Mouse (Mus musculus): ENCODE measurements around the gene Keap1. TPM values are rescaled to one million over a fixed set of nuclear protein-coding genes. Genes with fewer than 3 reads are reported as not detected.

The Keap1 gene
- total and polyA plus RNA-seq, 2 experiments from 2014 or later, result 60.9 to 98.9 TPM

- H3K9me3 ChIP-seq (ENCODE audit: low read length), result no peaks in the 10 kb centered on the region
- no peak overlapping the region for H3K9ac ChIP-seq (replicated peaks; ENCODE audit: low read length)
- H3K36me3 ChIP-seq (ENCODE audit: insufficient read depth, low read length), result peaks cover 66% of the 10 kb centered on the region
- TF ChIP-seq CTCF (IDR thresholded peaks at IDR 0.05; ENCODE audit: low read depth), result no peak
- H3K4me3 ChIP-seq (ENCODE audit: low read length), result no peak overlapping the region
- no peak for DNase-seq (ENCODE audit: low spot score)
- H3K4me2 ChIP-seq (ENCODE audit: low read depth, low read length), result no peak overlapping the region
- H3K27ac ChIP-seq, result no peak overlapping the region
- no peaks in the 10 kb centered on the region for H3K27me3 ChIP-seq (ENCODE audit: insufficient read depth, low read length)
- ATAC-seq, result no peak
- no peaks in the 10 kb centered on the region for H3K4me1 ChIP-seq (ENCODE audit: insufficient read depth, low read length)
- 91% methylated on average over 5 of the region's 5 CpGs for WGBS
Observed at GRCm38 (mm10) chr9:21277776-21278175, 38.6 kb upstream of the Keap1 start.

GRCm38 (mm10) chr9:21276307-21276706 lies 37.1 kb upstream of the Keap1 start:
- H3K4me1 ChIP-seq (ENCODE audit: insufficient read depth, low read length), result no peaks in the 10 kb centered on the region
- WGBS, result 89% methylated on average over 8 of the region's 8 CpGs
- no peak overlapping the region for H3K4me2 ChIP-seq (ENCODE audit: low read depth, low read length)
- H3K9ac ChIP-seq (replicated peaks; ENCODE audit: low read length), result no peak overlapping the region
- DNase-seq (ENCODE audit: low spot score), result no peak
- no peak for TF ChIP-seq CTCF (IDR thresholded peaks at IDR 0.05; ENCODE audit: low read depth)
- H3K9me3 ChIP-seq (ENCODE audit: low read length), result no peaks in the 10 kb centered on the region
- peaks cover 74% of the 10 kb centered on the region for H3K36me3 ChIP-seq (ENCODE audit: insufficient read depth, low read length)
- H3K27ac ChIP-seq, result no peak overlapping the region
- no peak for ATAC-seq
- no peaks in the 10 kb centered on the region for H3K27me3 ChIP-seq (ENCODE audit: insufficient read depth, low read length)
- H3K4me3 ChIP-seq (ENCODE audit: low read length), result no peak overlapping the region

GRCm38 (mm10) chr9:21275727-21276126 lies 36.6 kb upstream of the Keap1 start:
- no peak for TF ChIP-seq CTCF (IDR thresholded peaks at IDR 0.05; ENCODE audit: low read depth)
- ATAC-seq, result no peak
- Histone ChIP-seq H3K9me3 (ENCODE audit: low read length) (no peaks in the 10 kb centered on the region), H3K4me3 (ENCODE audit: low read length) (no peak overlapping the region), H3K27me3 (ENCODE audit: insufficient read depth, low read length) (no peaks in the 10 kb centered on the region), H3K27ac (no peak overlapping the region), H3K9ac (replicated peaks; ENCODE audit: low read length) (no peak overlapping the region), H3K4me2 (ENCODE audit: low read depth, low read length) (no peak overlapping the region), H3K36me3 (ENCODE audit: insufficient read depth, low read length) (peaks cover 74% of the 10 kb centered on the region), H3K4me1 (ENCODE audit: insufficient read depth, low read length) (no peaks in the 10 kb centered on the region)
- DNase-seq (ENCODE audit: low spot score), result no peak
- WGBS, result 88% methylated on average over 12 of the region's 12 CpGs

GRCm38 (mm10) chr9:21275013-21275710 lies 36.0 kb upstream of the Keap1 start:
- Histone ChIP-seq H3K36me3 (ENCODE audit: insufficient read depth, low read length) (peaks cover 76% of the 10 kb centered on the region), H3K4me1 (ENCODE audit: insufficient read depth, low read length) (no peaks in the 10 kb centered on the region), H3K27me3 (ENCODE audit: insufficient read depth, low read length) (no peaks in the 10 kb centered on the region), H3K9me3 (ENCODE audit: low read length) (no peaks in the 10 kb centered on the region), H3K4me3 (ENCODE audit: low read length) (no peak overlapping the region), H3K4me2 (ENCODE audit: low read depth, low read length) (no peak overlapping the region), H3K27ac (no peak overlapping the region), H3K9ac (replicated peaks; ENCODE audit: low read length) (no peak overlapping the region)
- 86% methylated on average over 7 of the region's 7 CpGs for WGBS
- DNase-seq (ENCODE audit: low spot score) (no peak), ATAC-seq (no peak)
- no peak for TF ChIP-seq CTCF (IDR thresholded peaks at IDR 0.05; ENCODE audit: low read depth)

GRCm38 (mm10) chr9:21274336-21274735 lies 35.2 kb upstream of the Keap1 start:
- peaks cover 69% of the 10 kb centered on the region for H3K36me3 ChIP-seq (ENCODE audit: insufficient read depth, low read length)
- no peak for ATAC-seq
- H3K4me2 ChIP-seq (ENCODE audit: low read depth, low read length), result no peak overlapping the region
- no peaks in the 10 kb centered on the region for H3K9me3 ChIP-seq (ENCODE audit: low read length)
- H3K27ac ChIP-seq, result no peak overlapping the region
- H3K4me3 ChIP-seq (ENCODE audit: low read length), result no peak overlapping the region
- H3K9ac ChIP-seq (replicated peaks; ENCODE audit: low read length), result no peak overlapping the region
- TF ChIP-seq CTCF (IDR thresholded peaks at IDR 0.05; ENCODE audit: low read depth), result no peak
- WGBS, result 91% methylated on average over 3 of the region's 3 CpGs
- no peak for DNase-seq (ENCODE audit: low spot score)
- no peaks in the 10 kb centered on the region for H3K27me3 ChIP-seq (ENCODE audit: insufficient read depth, low read length)
- H3K4me1 ChIP-seq (ENCODE audit: insufficient read depth, low read length), result no peaks in the 10 kb centered on the region

- H3K36me3 ChIP-seq (ENCODE audit: insufficient read depth, low read length), result peaks cover 76% of the 10 kb centered on the region
- no peak for TF ChIP-seq CTCF (IDR thresholded peaks at IDR 0.05; ENCODE audit: low read depth)
- WGBS, result 79% methylated on average over 7 of the region's 7 CpGs
- no peak overlapping the region for H3K4me3 ChIP-seq (ENCODE audit: low read length)
- DNase-seq (ENCODE audit: low spot score) (no peak), ATAC-seq (no peak)
- no peaks in the 10 kb centered on the region for H3K9me3 ChIP-seq (ENCODE audit: low read length)
- no peak overlapping the region for H3K27ac ChIP-seq
- no peak overlapping the region for H3K4me2 ChIP-seq (ENCODE audit: low read depth, low read length)
- no peak overlapping the region for H3K9ac ChIP-seq (replicated peaks; ENCODE audit: low read length)
- no peaks in the 10 kb centered on the region for H3K27me3 ChIP-seq (ENCODE audit: insufficient read depth, low read length)
- no peaks in the 10 kb centered on the region for H3K4me1 ChIP-seq (ENCODE audit: insufficient read depth, low read length)
Observed at GRCm38 (mm10) chr9:21273520-21274228, 34.5 kb upstream of the Keap1 start.

GRCm38 (mm10) chr9:21273094-21273493 lies 33.9 kb upstream of the Keap1 start:
- 85% methylated on average over 8 of the region's 8 CpGs for WGBS
- no peak for DNase-seq (ENCODE audit: low spot score)
- no peak for ATAC-seq

More at GRCm38 (mm10) chr9:21273094-21273493, 33.9 kb upstream of the Keap1 start:
- Histone ChIP-seq H3K9me3 (ENCODE audit: low read length) (no peaks in the 10 kb centered on the region), H3K27me3 (ENCODE audit: insufficient read depth, low read length) (no peaks in the 10 kb centered on the region), H3K9ac (replicated peaks; ENCODE audit: low read length) (no peak overlapping the region), H3K4me1 (ENCODE audit: insufficient read depth, low read length) (no peaks in the 10 kb centered on the region), H3K36me3 (ENCODE audit: insufficient read depth, low read length) (peaks cover 80% of the 10 kb centered on the region), H3K4me2 (ENCODE audit: low read depth, low read length) (no peak overlapping the region), H3K4me3 (ENCODE audit: low read length) (no peak overlapping the region), H3K27ac (no peak overlapping the region)
- TF ChIP-seq CTCF (IDR thresholded peaks at IDR 0.05; ENCODE audit: low read depth), result no peak
